Mouse (Mus musculus): ENCODE data around the gene Lhfp.
A peak's percentile ranks its signal among the peaks of the same experiment; 100 is the strongest.

Lhfp gene

DNA sequence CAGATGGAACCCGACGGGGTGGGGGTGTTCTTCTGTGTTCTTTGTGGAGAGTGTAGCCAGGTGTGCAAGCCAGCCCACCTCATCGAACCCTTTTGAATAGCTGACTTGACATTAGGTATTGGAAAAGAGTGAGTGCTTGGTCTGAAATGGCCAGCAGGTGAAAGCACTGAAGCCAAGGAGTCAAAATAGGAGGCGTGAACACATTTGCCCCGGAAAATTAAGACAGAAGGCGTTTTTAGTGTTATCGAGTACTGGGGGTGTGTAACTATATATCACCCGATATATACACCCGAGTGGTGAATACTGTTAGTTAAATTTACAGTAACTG lies 876 bp downstream of the Lhfp start:
- DNase-seq (ENCODE audit: low spot score): no peak

DNA sequence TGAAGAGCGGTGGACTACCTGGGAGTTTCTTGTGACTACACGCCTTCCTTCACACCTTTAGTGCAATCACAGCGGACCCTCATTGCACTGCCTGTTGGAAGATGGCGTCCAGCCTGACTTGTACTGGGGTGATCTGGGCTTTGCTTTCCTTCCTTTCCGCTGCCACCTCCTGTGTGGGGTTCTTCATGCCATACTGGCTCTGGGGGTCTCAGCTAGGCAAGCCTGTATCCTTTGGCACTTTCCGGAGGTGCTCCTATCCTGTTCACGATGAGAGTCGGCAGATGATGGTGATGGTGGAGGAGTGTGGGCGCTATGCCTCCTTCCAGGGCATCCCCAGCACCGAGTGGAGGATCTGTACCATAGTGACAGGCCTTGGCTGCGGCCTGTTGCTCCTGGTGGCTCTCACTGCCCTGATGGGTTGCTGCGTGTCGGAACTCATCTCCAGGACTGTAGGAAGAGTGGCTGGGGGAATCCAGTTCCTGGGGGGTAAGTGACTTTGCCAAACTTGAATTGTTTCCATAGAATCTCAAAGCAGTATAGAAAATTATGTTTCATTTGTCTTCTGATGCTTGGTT lies 2.0 kb downstream of the Lhfp start:
- no peak for DNase-seq (ENCODE audit: low spot score)

DNA sequence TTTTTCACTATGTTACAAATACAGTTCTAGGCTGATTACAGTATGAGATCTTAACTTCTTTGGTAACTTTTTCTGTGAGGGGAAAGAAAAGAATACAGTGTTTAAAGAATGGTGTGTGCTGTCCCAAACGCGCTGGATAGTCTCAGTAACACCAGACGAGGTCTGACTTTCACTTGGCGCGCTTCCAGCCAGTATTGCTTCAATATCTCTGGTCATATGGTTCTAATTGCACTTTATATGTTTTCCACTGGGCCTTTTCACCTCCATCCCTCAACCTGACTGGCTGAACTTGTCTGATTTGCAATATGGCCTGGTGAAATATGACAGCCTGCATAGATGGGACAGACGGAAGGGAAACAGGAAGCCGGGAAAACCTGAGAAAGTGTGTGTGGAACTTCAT lies 2.9 kb downstream of the Lhfp start:
- peak; percentile 47 for DNase-seq (ENCODE audit: low spot score)

DNA sequence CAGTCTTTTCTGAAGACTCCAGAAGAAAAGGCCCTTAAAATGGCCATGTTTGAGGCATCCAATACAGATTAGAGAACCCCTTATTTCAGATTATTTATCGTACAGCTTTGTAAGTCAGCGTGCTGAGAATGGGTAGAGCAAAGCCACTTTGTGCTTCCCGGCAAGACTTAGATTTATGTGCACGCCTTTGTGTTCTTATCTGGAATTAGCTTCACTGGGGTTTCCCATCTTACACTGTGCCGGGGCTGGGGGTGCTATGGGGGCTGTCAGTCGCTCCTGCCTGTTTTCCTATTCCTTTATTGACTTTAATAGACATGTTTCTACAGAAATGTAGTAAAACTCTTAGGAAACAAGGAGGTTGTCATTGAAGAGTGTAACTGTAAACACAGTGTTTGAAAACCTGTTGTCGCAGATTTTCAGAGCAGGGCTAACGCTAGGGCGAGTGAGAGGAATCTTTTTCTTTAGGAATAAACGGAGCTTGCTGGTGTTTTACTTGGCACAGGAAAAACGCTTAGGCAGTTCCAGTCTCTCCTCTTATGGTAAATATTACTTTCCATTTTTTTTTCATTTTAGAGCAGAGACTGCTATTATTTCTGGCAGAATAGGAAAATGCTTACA lies 3.5 kb downstream of the Lhfp start:
- DNase-seq (ENCODE audit: low spot score): no peak

DNA sequence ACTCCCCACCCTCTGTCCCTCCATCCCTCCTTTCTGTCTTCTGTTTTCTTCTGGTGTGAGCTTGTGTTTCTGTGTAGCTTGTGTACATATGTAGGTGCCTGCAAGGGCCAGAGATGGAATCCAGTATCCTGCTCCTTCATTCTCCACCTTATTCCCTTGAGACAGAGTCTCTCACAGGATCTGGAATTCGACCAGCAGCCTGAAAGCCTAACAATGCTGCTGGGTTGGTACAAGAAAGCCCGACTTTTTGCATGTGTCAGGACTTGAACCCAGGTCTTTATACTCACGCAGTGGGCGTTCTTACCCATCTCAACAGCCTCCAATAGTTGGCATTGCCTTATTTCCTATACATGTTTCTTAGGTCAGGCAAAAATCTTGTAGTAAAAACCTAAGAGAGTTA lies 4.4 kb downstream of the Lhfp start:
- no peak for DNase-seq (ENCODE audit: low spot score)

DNA sequence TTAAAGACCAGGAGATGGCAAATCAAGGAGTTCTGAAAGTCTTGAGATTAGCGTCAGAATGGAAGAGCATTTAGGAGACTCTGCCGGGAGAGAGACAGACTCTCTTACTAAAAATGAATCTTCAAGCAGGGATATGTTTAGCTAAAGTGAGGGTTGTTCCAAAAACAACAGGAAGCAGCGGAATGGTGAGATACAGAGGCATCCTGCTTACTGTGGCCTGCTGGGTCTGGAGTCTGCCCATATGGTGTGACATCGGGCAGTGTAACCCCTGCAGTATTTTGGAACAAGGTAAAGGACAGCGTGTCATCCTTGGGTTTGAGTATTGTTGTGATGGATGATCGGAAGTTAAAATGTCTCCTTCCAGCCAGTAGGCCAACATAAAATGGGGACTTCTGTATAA lies 5.0 kb downstream of the Lhfp start:
- DNase-seq (ENCODE audit: low spot score): no peak

DNA sequence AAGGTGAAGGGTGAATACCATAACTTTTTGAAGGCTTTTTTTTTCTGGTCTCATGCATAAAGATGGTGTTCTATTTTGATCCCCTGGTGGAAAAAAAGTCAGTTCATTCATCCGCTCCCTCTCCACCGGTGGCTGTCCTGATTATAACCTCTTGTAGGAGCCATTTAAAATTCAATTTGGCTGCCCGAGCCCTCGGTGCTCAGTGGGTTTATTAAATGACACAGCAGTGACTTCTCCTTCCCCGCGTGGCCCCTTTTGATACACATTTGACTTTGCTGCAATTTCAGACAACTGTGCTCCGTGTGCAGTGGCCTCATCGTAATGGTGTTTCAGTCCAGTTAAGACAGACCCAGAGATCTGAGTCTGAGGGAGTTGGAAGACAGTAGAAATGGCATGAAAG lies 11.1 kb downstream of the Lhfp start:
- no peak for DNase-seq (ENCODE audit: low spot score)

DNA sequence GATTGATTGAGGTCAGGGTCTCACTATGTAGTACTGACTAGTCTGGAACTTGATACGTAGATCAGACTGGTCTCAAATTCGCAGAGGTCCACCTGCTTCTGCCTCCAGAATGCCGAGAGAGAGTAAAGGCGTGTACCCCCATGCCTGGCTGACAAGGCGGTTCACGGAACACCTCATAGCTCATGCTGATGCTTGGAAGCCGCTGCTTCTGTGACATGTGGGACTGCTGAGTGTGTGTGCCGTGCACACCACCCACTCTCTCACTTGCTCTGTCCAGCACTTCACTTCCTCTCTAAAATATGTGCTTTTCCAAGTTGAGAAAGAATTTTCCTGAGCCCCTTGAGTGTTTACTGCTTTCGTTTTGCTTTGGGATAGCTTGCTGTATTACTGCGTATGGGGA lies 15.1 kb downstream of the Lhfp start:
- peak; percentile 24 for DNase-seq (ENCODE audit: low spot score)

DNA sequence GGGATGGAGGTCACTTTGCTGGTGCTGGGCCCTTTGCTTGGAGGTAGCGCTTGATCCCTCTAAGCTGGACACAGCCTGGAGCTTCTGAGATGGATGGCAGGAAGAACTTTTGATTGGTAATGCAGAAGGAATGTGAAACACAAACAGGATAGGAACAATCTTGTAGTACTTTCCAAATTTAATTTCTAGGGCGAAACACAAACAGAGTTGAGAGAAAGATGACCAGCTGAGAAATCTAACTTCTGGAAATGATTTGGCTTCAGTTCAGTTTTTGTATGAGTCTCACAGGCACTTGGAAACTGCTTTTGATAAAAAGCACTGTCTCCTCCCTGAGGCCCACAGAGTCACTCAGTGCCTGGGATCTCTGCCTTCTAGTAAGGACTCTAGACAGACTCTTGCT lies 18.6 kb downstream of the Lhfp start:
- DNase-seq (ENCODE audit: low spot score): no peak

DNA sequence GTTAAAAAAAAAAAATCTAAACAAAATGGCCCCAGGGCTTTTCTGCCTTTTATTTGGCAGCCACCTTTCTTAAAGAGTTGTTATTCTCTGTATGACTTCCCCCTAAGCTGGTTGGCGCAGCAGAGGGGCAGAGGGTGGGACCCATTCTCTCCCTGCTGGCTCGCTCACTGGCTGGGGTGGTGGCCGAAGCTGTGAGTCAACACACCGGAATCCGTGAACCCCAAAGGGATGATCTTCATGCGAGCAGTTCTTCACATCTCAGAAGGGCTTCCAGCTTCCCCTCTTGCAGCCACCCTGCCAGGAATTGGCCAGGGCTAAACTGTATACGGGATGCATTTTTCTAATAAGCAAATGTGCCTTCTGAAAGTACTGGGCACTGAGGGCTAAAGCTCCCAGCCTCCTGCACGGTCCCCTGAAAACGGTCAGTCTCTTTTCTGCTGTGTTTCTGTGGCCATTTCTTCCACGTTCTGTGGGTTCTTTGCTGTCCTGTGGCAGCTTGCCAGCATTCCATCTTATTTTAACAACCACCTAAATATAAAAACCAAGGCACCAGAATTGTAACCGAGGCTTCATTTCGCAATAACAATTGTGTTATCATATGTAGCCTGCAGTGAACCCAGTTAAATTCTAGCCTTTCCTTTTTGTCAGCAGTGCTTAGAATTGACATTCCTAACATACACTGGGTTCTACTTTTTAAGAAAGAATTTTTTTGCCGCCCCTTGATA lies 22.3 kb downstream of the Lhfp start:
- no peak for DNase-seq (ENCODE audit: low spot score)

DNA sequence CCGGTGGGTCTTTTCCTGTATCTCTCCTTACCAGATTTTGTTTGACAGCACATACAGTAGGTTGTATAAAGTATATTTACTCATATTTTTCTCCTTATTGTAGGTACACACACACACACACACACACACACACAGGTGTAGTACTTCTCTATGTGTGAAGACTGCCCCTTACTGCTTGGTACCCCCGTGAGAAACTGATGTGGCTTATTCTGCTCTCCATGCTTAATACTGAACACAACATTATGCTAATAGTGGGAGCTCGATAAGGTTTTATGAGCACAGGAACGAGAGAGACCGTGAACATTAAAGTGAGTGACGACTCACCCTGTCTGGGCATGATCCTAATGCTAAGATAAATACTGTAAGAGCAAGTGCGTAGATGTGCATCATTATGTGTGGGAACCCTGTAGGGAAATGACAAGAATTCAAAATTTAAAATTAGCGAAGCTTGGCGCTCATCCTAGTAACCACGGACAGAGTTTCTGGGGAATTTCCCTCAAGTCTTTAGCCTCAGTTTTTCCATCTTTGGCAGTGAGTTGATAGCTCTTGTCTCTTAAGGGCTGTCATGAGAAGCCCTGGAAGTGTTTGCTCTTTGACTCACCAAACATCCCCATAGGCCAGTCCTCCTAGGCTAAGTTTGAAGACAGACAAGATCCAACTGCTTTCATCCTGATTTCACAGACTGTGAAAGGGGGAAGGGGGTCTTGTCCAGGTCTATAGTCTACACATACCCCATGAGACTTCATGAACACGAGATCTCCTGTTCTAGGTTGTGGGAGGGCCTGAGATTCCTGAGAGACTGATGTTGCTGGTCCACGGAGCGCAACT lies 24.2 kb downstream of the Lhfp start:
- DNase-seq (ENCODE audit: low spot score): no peak

DNA sequence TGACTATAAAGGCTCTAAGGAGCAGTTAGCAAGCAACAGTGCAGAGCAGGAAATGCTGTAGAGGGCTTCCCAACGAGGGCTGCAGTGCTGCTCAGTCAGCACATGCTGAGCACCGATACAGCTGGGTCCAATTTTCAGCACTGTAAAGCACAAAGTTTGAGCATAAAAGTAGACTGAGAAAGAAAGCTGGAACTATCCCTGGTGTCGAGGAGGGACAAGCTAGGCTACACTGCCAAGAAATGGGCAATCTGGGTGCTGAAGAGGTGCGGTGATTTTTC lies 24.7 kb downstream of the Lhfp start:
- DNase-seq (ENCODE audit: low spot score): peak; percentile 8

DNA sequence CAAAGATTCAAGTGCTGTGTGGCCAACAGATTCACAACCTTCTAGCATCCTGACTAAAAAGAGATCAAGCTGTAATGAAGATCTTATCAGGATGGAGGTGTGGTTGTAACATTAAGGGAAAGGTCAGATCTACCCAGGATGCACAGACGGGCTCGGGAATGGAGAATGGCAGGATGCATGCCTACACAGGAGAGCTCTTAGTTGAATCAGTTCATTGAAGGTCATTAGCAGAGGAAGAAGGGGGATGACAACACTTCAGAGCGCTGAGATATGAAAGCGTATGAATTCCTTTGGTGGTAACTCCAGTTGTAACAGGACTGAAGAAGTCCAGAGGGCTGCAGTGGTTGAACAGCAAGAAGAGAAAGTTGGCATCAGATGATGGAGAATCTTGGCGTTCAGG lies 27.1 kb downstream of the Lhfp start:
- DNase-seq (ENCODE audit: low spot score): no peak

DNA sequence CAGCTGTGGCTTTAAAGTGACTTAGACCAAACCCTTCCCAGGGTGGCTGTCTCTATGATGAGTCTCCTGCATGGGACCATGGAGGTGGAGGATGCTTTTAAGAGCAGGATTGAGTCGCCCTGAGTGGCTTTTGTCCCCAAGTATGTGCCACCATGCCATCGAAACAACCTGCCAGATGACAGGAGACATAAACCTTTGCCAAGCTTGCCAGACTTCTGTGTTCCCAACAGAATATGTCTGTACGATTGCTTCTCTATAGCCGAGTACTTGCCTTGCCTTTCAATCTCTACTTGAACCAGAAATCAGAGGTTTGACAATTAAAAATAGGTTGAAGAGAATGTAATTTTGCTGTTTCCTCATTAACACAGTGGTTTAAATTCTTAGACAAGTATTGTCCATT lies 32.9 kb downstream of the Lhfp start:
- no peak for DNase-seq (ENCODE audit: low spot score)

DNA sequence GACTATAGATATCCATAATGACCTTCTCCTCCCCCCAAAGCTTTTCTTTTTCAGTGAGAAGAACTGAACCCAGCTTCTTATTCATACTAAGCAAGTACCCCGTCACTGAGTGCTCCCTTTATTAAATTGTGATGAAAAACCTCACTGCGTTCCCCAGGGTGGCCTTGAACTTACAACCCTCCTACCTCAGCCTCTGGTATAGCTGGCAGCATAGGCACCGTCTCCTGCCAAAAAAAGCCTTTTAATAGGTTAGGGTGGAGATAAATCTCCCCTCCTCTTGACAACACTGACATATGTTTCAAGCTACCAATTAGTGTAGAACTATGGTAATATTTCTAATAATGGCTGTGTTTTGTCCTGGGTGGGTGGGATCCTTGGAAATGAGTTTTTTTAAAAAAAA lies 33.4 kb downstream of the Lhfp start:
- DNase-seq (ENCODE audit: low spot score): no peak

DNA sequence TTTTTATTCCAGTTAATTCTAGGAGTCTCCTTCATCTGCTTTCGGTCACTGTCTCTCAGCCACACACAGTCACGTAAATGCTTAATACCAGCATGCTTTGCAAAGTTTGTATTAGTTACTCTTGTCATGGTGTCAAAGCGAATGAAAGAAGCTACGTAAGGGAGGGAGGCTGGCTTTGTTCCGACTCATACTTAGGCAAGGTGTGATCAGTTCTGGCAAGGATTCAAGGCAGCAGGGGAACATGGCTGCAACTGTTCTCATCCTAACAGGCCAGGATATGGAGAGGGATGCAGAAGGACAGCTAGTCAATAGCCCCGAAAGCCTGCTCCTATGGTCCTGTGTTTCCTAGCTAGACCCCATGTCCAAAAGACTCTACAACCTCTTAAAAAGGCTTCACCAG lies 39.0 kb downstream of the Lhfp start:
- no peak for DNase-seq (ENCODE audit: low spot score)

DNA sequence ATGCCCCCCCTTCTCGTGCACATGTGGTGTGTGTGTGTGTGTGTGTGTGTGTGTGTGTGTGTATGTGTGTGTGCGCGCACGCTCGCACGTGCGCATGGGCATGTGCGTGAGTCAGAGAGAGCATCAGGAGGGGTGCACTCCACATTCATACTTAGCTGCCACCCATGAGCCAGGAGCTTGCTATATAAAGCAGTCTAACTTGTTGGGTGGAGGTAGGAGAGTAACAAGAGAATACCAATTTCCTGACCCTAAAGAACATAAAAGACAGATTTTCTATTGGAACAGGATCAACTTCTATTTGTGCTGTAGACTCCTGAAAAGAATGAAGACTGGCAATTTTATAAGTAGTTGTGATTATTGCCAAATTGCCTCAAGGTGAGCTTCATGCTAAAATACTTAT lies 39.4 kb downstream of the Lhfp start:
- DNase-seq (ENCODE audit: low spot score): no peak

DNA sequence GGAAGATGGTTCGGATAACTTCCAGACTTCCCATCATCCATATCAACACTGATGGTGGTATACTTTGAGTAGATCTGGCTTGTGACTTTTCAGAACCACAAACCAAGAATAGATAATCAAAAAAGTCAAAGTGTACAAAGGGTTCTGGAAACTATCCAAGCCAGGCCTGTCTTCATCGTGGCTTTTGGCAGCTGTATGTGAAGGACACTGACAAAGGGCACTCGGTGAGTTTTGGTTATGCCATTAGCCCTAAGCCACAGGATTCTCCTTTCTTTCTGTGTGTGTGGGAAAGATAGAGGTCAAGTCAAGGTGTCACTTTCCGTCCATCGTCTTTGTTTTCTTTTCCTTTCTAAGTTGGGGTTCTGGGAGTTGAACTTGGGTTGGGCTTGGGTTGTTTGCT lies 42.4 kb downstream of the Lhfp start:
- no peak for DNase-seq (ENCODE audit: low spot score)

DNA sequence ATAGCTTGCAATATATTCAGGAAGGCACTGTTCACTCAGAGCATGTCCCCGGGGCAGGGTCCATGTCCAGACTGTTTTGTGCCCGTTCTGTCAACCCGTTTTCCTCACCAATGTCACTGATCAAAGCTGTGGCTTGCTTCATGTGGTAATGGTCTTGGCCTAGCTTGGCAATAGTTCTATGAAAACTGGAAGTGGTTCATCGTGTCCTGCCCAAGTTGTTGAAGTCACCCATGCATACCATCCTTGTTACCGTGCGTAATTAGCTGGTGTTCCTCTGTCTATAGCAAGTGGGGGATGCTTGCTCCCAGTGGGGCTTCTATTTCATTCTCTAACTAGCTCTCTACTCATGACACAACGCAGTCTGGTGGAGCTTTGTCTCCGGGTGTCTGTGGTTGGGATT lies 43.5 kb downstream of the Lhfp start:
- no peak for DNase-seq (ENCODE audit: low spot score)

DNA sequence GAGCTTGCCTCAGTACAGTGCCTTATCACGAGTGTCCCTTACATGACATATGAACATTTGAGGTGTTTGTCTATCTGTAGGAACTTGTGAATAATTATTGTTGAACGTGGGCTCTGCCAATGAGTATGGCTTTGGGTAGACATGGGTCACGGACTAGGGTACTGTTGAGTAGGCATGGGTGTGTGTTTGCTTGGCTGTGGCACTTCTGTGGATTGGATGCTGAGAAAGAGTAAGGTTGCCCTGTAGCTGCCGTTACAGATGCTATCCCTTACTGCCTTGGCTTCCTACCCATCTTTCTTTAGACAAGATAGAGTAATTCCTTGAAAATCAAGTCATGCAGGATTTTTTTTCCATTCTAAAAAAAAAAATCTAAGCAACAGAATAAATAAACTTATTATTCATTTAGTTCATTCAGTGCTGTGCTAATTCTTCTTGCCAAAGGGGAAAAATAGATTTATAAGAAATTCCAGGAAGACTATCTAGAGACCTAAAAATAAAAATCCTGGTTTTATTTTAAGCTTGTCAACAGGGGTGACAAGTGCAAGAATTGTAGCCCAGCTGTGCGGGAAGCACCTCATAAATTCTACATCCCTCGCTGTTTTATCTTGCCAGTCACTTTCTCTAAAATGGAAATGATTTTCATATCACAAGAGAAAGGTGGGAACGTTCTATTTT lies 45.3 kb downstream of the Lhfp start:
- no peak for DNase-seq (ENCODE audit: low spot score)

DNA sequence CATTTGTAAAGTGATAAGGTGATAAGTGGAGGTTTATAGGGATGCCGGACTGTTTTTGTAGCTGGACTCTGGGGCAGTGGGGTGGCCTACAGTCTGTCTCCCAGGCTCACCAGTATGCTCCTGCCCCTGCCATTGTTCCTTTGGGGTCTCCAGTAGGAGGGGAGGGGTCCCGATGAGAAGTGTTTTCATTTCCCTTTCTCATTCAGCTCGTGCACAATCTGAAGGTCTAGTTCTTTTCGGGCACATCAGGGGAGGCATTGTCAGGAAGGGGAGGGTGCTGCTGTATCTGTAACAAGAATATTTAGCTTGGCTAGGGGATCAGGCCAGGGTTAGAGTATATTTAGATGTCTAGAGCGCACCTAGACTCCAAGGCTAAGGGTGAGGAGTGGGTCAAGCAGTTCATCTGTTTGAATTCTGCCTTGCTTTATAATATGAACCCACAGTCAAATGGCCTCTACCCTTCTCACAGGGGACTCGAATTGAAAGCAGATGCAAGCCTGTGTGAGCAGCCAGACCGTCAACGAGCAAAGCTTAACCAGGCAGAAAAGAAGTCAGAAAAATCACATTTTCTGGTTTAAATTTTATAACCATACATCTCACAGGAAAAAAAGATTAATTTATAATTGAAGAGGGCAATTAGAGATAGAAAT lies 46.0 kb downstream of the Lhfp start:
- DNase-seq (ENCODE audit: low spot score): peak; percentile 56

DNA sequence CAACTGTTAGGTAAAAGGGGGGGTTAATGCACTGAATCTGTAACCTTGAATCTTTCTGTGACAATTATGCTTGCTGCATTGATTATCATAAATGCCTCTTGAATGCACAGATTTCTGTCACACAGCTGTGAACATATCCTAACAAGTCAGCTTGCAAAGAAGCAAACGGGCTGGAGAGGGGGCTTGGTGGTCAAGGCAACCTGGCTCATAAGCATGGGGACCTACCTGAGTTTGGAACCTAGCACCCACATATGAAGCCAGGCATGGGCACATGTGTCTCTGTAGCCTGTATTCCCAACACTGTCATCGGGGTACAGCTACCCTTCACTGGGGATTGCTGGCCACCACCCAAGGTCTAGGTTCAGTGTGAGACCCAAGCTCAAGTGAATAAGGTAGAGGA lies 48.6 kb downstream of the Lhfp start:
- no peak for DNase-seq (ENCODE audit: low spot score)

Measured in embryo, embryonic 10 days (tissue).